Comparison of ENCODE assay signal across 17 mouse cellular contexts in genomic region chr5:119332621-119333020, GRCm38 (mm10).
DNase-seq lines count a peak whose midpoint lies in the region; ATAC-seq and TF ChIP-seq lines count a peak whose summit lies in the region.
"Had no signal": no experiment of that assay in that cellular context is flagged by ENCODE, and none has a peak within 500 bp of the region (broad histone marks: within the 10 kb centered on the region; RNA-seq: fewer than 3 reads in every experiment).

No protein-coding gene starts in this region.

- peaks cover 4% of the 10 kb centered on the region; the same call in 1 of the 2 replicates for H3K4me1 ChIP-seq in liver, embryonic 16.5 days (ENCODE audit: control insufficient read depth, low read depth, low read length)
- H3K4me1 ChIP-seq in midbrain, embryonic 14.5 days (ENCODE audit: control insufficient read depth, insufficient read depth, low read length), result no peaks in the 10 kb centered on the region
- H3K4me1 ChIP-seq in cerebellum, adult 2 months (ENCODE audit: control insufficient read depth, insufficient read depth, low read length), result no peaks in the 10 kb centered on the region
- H3K4me1 ChIP-seq: embryonic facial prominence, embryonic 13.5 days; forebrain, embryonic 13.5 days had no signal

- H3K36me3 ChIP-seq in liver, embryonic 16.5 days (ENCODE audit: control insufficient read depth, insufficient read depth), result no peaks in the 10 kb centered on the region
- H3K36me3 ChIP-seq in midbrain, embryonic 14.5 days (ENCODE audit: control insufficient read depth, insufficient read depth, low read length), result no peaks in the 10 kb centered on the region
- H3K36me3 ChIP-seq: embryonic facial prominence, embryonic 13.5 days had no signal

- H3K4me2 ChIP-seq in liver, embryonic 16.5 days (ENCODE audit: low read depth, low read length), result no peak overlapping the region
- H3K4me2 ChIP-seq in midbrain, embryonic 14.5 days (ENCODE audit: low read length), result no peak overlapping the region
- H3K4me2 ChIP-seq: embryonic facial prominence, embryonic 13.5 days; forebrain, embryonic 13.5 days had no signal

- WGBS in liver, embryonic 16.5 days (ENCODE audit: insufficient replicate concordance), result 41% methylated on average over 7 of the region's 7 CpGs
- WGBS in midbrain, embryonic 14.5 days, result 70% methylated on average over 7 of the region's 7 CpGs
- WGBS in cerebellum, adult 2 months, result 62% methylated on average over 7 of the region's 7 CpGs

- no peak overlapping the region for H3K4me3 ChIP-seq in liver, embryonic 16.5 days (ENCODE audit: low read depth, low read length)
- H3K4me3 ChIP-seq in midbrain, embryonic 14.5 days (replicated peaks; ENCODE audit: low read depth, low read length), result no peak overlapping the region
- H3K4me3 ChIP-seq in cerebellum, adult 2 months (replicated peaks; ENCODE audit: insufficient read depth, low read depth, low read length), result no peak overlapping the region
- H3K4me3 ChIP-seq: embryonic facial prominence, embryonic 13.5 days; forebrain, embryonic 13.5 days; left cerebral cortex, adult 2 months; myocyte had no signal

- no peak overlapping the region for H3K27ac ChIP-seq in liver, embryonic 16.5 days (ENCODE audit: low read length)
- H3K27ac ChIP-seq in midbrain, embryonic 14.5 days (replicated peaks; ENCODE audit: low read depth, low read length), result no peak overlapping the region
- no peak overlapping the region for H3K27ac ChIP-seq in cerebellum, adult 2 months (ENCODE audit: insufficient read depth, low read length)
- H3K27ac ChIP-seq: embryonic facial prominence, embryonic 13.5 days; forebrain, embryonic 13.5 days; left cerebral cortex, adult 2 months had no signal

- intact Hi-C loops in heart, postnatal 25 days (cut with DNase I), result no loop called here

- H3K9me3 ChIP-seq in liver, embryonic 16.5 days (replicated peaks; ENCODE audit: control insufficient read depth, low read length), result no peaks in the 10 kb centered on the region
- H3K9me3 ChIP-seq in midbrain, embryonic 14.5 days (ENCODE audit: control insufficient read depth, low read length), result no peaks in the 10 kb centered on the region
- H3K9me3 ChIP-seq: embryonic facial prominence, embryonic 13.5 days; forebrain, embryonic 13.5 days; megakaryocyte, embryonic 14.5 days had no signal

- ATAC-seq in liver, embryonic 16.5 days (ENCODE audit: low read depth), result peak; percentile 87
- no peak for ATAC-seq in midbrain, embryonic 14.5 days (ENCODE audit: low FRiP score, low TSS enrichment)
- ATAC-seq: forebrain, embryonic 13.5 days had no signal

- H3K9ac ChIP-seq in liver, embryonic 16.5 days (ENCODE audit: low read depth, low read length), result no peak overlapping the region
- H3K9ac ChIP-seq in midbrain, embryonic 14.5 days (replicated peaks; ENCODE audit: low read length), result no peak overlapping the region
- H3K9ac ChIP-seq: embryonic facial prominence, embryonic 13.5 days; forebrain, embryonic 13.5 days had no signal

- no peak for TF ChIP-seq POLR2A in cerebellum, adult 2 months (IDR thresholded peaks at IDR 0.05; ENCODE audit: borderline replicate concordance, insufficient read depth, low read length)

- TF ChIP-seq CTCF in cerebellum, adult 2 months (IDR thresholded peaks at IDR 0.05; ENCODE audit: borderline replicate concordance, insufficient read depth, low read depth, low read length), result no peak

- no peaks in the 10 kb centered on the region for H3K27me3 ChIP-seq in liver, embryonic 16.5 days (ENCODE audit: control insufficient read depth, insufficient read depth, low read depth, low read length)
- H3K27me3 ChIP-seq in midbrain, embryonic 14.5 days (ENCODE audit: control insufficient read depth, insufficient read depth, low read length), result no peaks in the 10 kb centered on the region
- H3K27me3 ChIP-seq in cerebellum, adult 2 months (ENCODE audit: control insufficient read depth, insufficient read depth, low read length), result no peaks in the 10 kb centered on the region
- H3K27me3 ChIP-seq: embryonic facial prominence, embryonic 13.5 days; forebrain, embryonic 13.5 days had no signal

- peak; percentile 79 to 89 for DNase-seq in adrenal gland, adult (ENCODE audit: inconsistent age in 2 of 2, low spot score in 1 of 2)
- no peak for DNase-seq in adrenal gland, postnatal 4 days (ENCODE audit: low spot score in 2 of 2)
- peak; percentile 72 to 73 for DNase-seq in adrenal gland, postnatal 36 days
- peak; percentile 37 for DNase-seq in heart, postnatal 25 days (ENCODE audit: low spot score)
- no peak for DNase-seq in kidney, adult 9 months
- DNase-seq in midbrain, embryonic 14.5 days, result no peak
- DNase-seq in cerebellum, adult 2 months, result no peak
- DNase-seq: cerebellum, postnatal 14 days; kidney, adult 11 months; kidney, postnatal 4 days; right cerebral cortex, postnatal 4 days had no signal

Comparison
In these comparisons a context has a peak if more than half of its experiments do, and no peak if none do; other contexts are left out.
1. DNase-seq: peak in adrenal gland, adult (2 of 2), adrenal gland, postnatal 36 days (2 of 2) and heart, postnatal 25 days (single experiment); none in adrenal gland, postnatal 4 days (0 of 2), kidney, adult 9 months (single experiment), midbrain, embryonic 14.5 days (single experiment) and cerebellum, adult 2 months (0 of 2).